Mouse (Mus musculus): ENCODE measurements at regions not wholly inside any gene's neighbourhood (a gene's known extent, or its start where the extent isn't known, plus 50 kb on each side); places are given as distances from the start of the nearest gene placed in this dataset.

DNA sequence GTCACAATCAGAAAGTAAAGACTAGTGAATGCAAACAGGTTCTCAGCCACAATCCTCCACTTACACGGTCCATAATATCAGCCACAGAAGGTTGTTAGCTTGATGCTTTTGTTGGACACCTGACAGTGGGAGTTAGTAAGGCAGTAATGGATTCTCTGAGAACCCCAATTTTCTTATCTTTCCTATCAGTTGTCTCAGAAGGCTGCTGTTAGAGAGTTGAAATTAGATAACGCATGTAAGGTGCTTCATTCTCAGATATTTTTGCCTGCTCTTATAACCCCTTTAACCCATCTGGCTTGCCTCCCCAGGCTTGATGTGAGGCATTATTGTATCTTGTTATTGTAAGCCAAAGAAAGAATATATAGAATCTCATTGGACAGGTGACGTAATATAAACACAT lies 63.0 kb upstream of the Ube2e3 start:
- Histone ChIP-seq H3K9ac (ENCODE audit: control insufficient read depth, low read depth, low read length, poor library complexity, severe bottlenecking) (no peak overlapping the region), H3K27ac (ENCODE audit: control insufficient read depth, low read depth, low read length) (no peak overlapping the region), H3K4me3 (ENCODE audit: control insufficient read depth in 1 of 2, insufficient read depth in 1 of 2, low read depth in 2 of 2, low read length in 2 of 2) (no peak overlapping the region), H3K36me3 (ENCODE audit: control insufficient read depth in 1 of 2, insufficient read depth in 2 of 2, low read length in 2 of 2) (peaks cover 0 to 4% of the 10 kb centered on the region in 2 experiments; a peak in 1 of 4 replicates), H3K79me2 (ENCODE audit: control insufficient read depth, insufficient read depth, low read length, poor library complexity) (no peaks in the 10 kb centered on the region), H3K4me1 (ENCODE audit: control insufficient read depth in 1 of 2, insufficient read depth in 2 of 2, low read length in 2 of 2) (peaks cover 0 to 5% of the 10 kb centered on the region in 2 experiments; a peak in 2 of 4 replicates), H3K9me3 (replicated peaks; ENCODE audit: insufficient read depth, low read length) (no peaks in the 10 kb centered on the region), H3K27me3 (ENCODE audit: control insufficient read depth in 1 of 2, insufficient read depth in 2 of 2, low read length in 2 of 2) (no peaks in the 10 kb centered on the region; a peak in 1 of 4 replicates)
- DNase-seq (ENCODE audit: low read depth, low spot score): no peak
- no peak for TF ChIP-seq HCFC1 (IDR thresholded peaks at IDR 0.05; ENCODE audit: low read depth, low read length)
- TF ChIP-seq ZKSCAN1 (IDR thresholded peaks at IDR 0.05; ENCODE audit: low read depth, low read length): no peak
- TF ChIP-seq CHD1 (IDR thresholded peaks at IDR 0.05; ENCODE audit: low read depth, low read length): no peak
- TF ChIP-seq POLR2AphosphoS2 (IDR thresholded peaks at IDR 0.05; ENCODE audit: low read length): no peak
- no peak for TF ChIP-seq RCOR1 (IDR thresholded peaks at IDR 0.05; ENCODE audit: low read depth, low read length)

- H3K4me1 ChIP-seq (ENCODE audit: control insufficient read depth in 1 of 2, insufficient read depth in 2 of 2, low read length in 2 of 2): peaks cover 0 to 5% of the 10 kb centered on the region in 2 experiments; a peak in 2 of 4 replicates
- H3K4me3 ChIP-seq (ENCODE audit: control insufficient read depth in 1 of 2, insufficient read depth in 1 of 2, low read depth in 2 of 2, low read length in 2 of 2): no peak overlapping the region
- H3K27me3 ChIP-seq (ENCODE audit: control insufficient read depth in 1 of 2, insufficient read depth in 2 of 2, low read length in 2 of 2): no peaks in the 10 kb centered on the region; a peak in 1 of 4 replicates
- H3K9ac ChIP-seq (ENCODE audit: control insufficient read depth, low read depth, low read length, poor library complexity, severe bottlenecking): no peak overlapping the region
- no peak for TF ChIP-seq USF2 (IDR thresholded peaks at IDR 0.05; ENCODE audit: borderline replicate concordance in 1 of 2, insufficient read depth in 1 of 2, low read depth in 1 of 2, low read length in 2 of 2)
- TF ChIP-seq MAX (IDR thresholded peaks at IDR 0.05; ENCODE audit: low read length): no peak
- TF ChIP-seq MYC (IDR thresholded peaks at IDR 0.05; ENCODE audit: low read depth, low read length): no peak
- TF ChIP-seq ZC3H11A (IDR thresholded peaks at IDR 0.05; ENCODE audit: low read depth, low read length): no peak
- TF ChIP-seq GATA1 (IDR thresholded peaks at IDR 0.05; ENCODE audit: low read depth, low read length): peak; percentile 44; the same call in 1 of the 2 replicates
- 0 out of 2 replicates have a peak, but pooled peaks have one; percentile 53 for TF ChIP-seq TCF12 (IDR thresholded peaks at IDR 0.05; ENCODE audit: low read depth, low read length)
- no peak for TF ChIP-seq BHLHE40 (IDR thresholded peaks at IDR 0.05; ENCODE audit: borderline replicate concordance, low read depth, low read length)
- no peak for TF ChIP-seq MAZ (IDR thresholded peaks at IDR 0.05; ENCODE audit: low read depth, low read length)
- TF ChIP-seq EP300 (IDR thresholded peaks at IDR 0.05; ENCODE audit: low read depth in 1 of 2, low read length in 2 of 2): peak in 1 of 2 experiments; percentile 10; a peak in 1 of 4 replicates
- no peak for TF ChIP-seq CTCF (IDR thresholded peaks at IDR 0.05 in 2 of 3, conservative IDR thresholded peaks at IDR 0.05 in 1 of 3; ENCODE audit: control insufficient read depth in 1 of 3, insufficient read depth in 1 of 3, low read depth in 2 of 3, low read length in 3 of 3, poor library complexity in 1 of 3, severe bottlenecking in 1 of 3)
- TF ChIP-seq MAFK (IDR thresholded peaks at IDR 0.05; ENCODE audit: borderline replicate concordance, low read depth, low read length): no peak
- TF ChIP-seq CHD2 (IDR thresholded peaks at IDR 0.05; ENCODE audit: low read length): no peak
- TF ChIP-seq NELFE (IDR thresholded peaks at IDR 0.05; ENCODE audit: low read depth, low read length): no peak
- no peak for TF ChIP-seq RCOR1 (IDR thresholded peaks at IDR 0.05; ENCODE audit: low read depth, low read length)
- no peak overlapping the region for H3K27ac ChIP-seq (ENCODE audit: control insufficient read depth, low read depth, low read length)
- H3K79me2 ChIP-seq (ENCODE audit: control insufficient read depth, insufficient read depth, low read length, poor library complexity): no peaks in the 10 kb centered on the region
- no peaks in the 10 kb centered on the region for H3K9me3 ChIP-seq (replicated peaks; ENCODE audit: insufficient read depth, low read length)
- H3K36me3 ChIP-seq (ENCODE audit: control insufficient read depth in 1 of 2, insufficient read depth in 2 of 2, low read length in 2 of 2): peaks cover 0 to 4% of the 10 kb centered on the region in 2 experiments; a peak in 1 of 4 replicates
- DNase-seq (ENCODE audit: low read depth, low spot score): no peak
Observed at GRCm38 (mm10) chr2:78803543-78803942, 64.4 kb upstream of the Ube2e3 start.
